Mouse (Mus musculus): Measurements from ENCODE around the gene Mblac2.

Gene Mblac2

GRCm38 (mm10) chr13:81736606-81737005 is 25.5 kb downstream of the Mblac2 start:
- DNase-seq (ENCODE audit: low spot score in 2 of 2) = no peak

- DNase-seq (ENCODE audit: low spot score in 2 of 2) = no peak
Measured at GRCm38 (mm10) chr13:81740898-81741297, 29.8 kb downstream of the Mblac2 start.

DNA sequence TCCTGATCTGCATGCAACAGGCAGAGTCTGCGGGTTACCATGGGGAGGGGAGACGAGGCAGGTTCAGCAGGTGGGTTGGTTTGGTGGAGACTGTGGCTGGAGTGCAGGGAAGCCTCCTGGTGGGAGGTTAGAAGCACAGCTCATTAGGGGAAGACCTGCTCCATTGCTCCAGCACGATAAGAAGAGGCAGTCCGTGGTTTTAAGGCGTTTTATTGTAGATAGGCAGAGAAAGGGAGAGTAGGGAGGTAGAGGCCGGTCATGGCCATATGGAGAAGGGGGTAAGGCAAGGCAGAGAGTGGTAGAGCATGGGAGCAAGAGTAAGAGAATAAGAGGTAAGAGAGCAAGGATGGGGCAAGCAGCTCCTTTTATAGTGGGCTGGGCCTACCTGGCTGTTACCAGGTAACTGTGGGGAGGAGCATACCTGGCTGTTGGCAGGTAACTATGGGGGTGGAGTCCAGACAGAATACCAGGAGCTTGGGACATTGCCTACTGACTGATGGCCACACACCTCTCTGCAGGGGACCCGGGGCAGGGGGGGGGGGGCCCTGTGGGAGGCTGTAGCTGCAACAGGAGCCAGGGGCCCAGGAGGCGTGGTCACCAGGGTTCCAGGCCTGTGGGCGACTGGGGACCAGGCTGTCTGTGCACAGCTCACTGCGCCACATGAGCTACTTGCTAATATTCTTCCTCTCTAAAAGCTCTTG is 32.4 kb downstream of the Mblac2 start:
- no peak for DNase-seq (ENCODE audit: low spot score in 2 of 2)

- no peak for DNase-seq (ENCODE audit: low spot score in 2 of 2)
Measured at GRCm38 (mm10) chr13:81744092-81744396, 32.9 kb downstream of the Mblac2 start.

GRCm38 (mm10) chr13:81754878-81755277 is 43.7 kb downstream of the Mblac2 start:
- DNase-seq (ENCODE audit: low spot score in 2 of 2) = no peak

DNA sequence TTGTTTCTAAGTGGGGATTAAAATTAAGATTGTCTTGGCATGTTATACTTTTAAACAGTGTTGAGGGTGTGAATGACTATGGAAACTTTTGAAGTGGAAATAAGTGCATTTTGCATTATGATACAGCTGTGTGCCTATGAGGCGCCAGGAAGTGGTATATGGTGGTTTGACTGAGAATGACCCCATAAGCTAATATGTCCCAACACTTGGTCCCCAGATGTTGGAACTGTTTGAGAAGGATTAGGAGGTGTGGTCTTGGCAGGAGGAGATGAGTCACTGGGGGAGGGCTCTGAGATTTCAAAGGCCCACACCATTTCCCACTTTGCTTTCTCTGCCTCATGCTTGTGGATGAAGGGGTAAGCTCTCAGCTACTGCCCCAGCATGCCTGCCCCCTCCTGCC is 44.2 kb downstream of the Mblac2 start:
- no peak for DNase-seq (ENCODE audit: low spot score in 2 of 2)

GRCm38 (mm10) chr13:81757058-81757660 is 46.0 kb downstream of the Mblac2 start:
- no peak for DNase-seq (ENCODE audit: low spot score in 2 of 2)

DNA sequence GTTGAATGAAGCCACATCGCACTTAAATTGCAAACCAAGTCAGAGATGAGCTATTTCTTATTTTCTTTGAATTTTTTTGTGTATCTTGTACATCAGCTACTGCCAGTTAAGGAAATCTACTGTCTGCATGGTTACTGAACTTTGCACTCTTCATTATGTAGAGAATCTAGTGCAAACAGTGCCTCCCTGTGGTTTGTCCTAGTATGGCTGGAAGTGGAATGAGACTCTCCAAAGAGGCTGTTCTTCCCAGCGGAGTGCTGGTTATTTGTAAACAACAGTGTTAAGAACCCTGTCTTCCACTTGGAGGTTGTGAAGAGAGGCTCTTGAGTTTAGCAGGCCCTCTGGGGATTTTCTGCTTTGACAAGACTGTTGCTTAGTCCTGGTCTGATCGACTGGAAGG is 49.2 kb downstream of the Mblac2 start:
- peak in 1 of 2 experiments; percentile 29 for DNase-seq (ENCODE audit: low spot score in 2 of 2)

- DNase-seq (ENCODE audit: low spot score in 2 of 2) = peak in 1 of 2 experiments; percentile 21
Measured at GRCm38 (mm10) chr13:81761566-81762186, 50.5 kb downstream of the Mblac2 start.

DNA sequence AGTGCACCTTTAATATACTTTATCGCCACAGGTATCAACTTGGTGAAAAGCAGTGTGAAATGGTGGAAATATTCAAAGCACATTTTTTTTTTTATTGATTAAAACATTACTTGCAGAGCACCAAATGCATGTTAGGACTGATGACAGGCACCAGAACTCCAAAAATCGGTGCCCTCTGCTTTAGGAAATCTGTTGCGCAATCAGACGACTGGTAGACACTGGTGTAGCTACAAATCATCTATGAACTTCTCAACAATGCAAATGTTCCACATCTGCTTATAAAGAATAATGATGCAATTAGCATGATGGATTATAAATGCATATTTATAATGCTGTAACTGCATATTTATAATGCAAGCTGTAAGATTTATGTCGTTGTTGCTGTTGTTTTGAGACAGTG is 53.0 kb downstream of the Mblac2 start:
- DNase-seq (ENCODE audit: low spot score in 2 of 2) = no peak

DNA sequence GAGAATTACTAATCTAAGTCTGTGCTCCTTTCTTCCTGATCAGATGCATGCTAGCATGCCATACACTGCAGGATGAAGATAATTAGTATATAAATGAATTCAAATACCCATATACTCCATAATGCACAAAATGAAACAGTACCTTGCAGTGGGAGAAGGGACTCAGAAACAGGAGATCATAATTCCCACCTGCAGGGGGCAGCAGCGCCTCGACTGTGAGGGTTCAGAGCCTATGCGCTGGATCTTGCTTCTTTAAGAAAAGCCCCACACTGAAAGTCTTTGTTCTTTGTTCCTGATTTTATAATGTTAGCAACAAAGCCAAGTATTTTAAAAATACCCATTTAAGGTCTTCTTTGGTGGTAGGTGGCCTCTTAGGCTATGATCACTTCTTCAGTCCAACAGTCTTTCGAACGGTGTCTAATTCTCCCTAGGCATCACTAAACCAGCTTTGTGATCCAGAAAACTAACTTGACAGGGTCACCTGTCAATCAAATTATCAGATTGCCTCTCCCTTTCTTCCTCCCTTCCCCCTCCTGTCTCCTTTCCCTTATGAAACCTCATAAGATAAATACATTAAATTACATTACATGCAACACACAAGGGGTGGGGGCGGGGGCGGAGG is 56.0 kb downstream of the Mblac2 start:
- peak; percentile 38 to 75 for DNase-seq (ENCODE audit: low spot score in 2 of 2)

GRCm38 (mm10) chr13:81776217-81776616 is 65.1 kb downstream of the Mblac2 start:
- DNase-seq (ENCODE audit: low spot score in 2 of 2) = no peak

GRCm38 (mm10) chr13:81782475-81782874 is 71.3 kb downstream of the Mblac2 start:
- DNase-seq (ENCODE audit: low spot score in 2 of 2) = no peak

DNA sequence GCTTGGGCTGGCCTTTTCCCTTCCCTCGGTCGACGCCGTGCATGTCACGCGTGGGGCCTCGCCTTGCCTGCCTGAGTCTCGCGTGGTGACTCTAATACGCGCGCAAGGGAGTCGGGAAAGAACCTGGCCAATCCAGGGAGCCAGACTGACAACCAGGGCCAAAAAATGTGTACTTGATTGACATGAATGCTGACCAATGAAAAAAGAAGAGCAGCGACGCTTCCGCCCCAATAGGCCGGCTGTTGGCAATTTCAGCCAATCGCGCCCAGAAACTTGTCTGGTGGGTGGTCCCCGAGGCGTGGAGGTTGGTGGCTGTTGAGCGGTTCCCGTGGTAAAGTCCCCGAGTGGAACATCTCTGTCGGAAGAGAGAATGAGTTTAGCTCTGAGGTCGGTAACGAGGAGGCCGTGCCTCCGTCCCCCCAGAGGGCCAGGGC is 71.8 kb downstream of the Mblac2 start, which contains the start of gene Cetn3:
Gene Cetn3, plus strand, starts transcription at position 107 of the 434 bp plus-strand sequence.
- peak; percentile 89 to 92 for DNase-seq (ENCODE audit: low spot score in 2 of 2)

DNA sequence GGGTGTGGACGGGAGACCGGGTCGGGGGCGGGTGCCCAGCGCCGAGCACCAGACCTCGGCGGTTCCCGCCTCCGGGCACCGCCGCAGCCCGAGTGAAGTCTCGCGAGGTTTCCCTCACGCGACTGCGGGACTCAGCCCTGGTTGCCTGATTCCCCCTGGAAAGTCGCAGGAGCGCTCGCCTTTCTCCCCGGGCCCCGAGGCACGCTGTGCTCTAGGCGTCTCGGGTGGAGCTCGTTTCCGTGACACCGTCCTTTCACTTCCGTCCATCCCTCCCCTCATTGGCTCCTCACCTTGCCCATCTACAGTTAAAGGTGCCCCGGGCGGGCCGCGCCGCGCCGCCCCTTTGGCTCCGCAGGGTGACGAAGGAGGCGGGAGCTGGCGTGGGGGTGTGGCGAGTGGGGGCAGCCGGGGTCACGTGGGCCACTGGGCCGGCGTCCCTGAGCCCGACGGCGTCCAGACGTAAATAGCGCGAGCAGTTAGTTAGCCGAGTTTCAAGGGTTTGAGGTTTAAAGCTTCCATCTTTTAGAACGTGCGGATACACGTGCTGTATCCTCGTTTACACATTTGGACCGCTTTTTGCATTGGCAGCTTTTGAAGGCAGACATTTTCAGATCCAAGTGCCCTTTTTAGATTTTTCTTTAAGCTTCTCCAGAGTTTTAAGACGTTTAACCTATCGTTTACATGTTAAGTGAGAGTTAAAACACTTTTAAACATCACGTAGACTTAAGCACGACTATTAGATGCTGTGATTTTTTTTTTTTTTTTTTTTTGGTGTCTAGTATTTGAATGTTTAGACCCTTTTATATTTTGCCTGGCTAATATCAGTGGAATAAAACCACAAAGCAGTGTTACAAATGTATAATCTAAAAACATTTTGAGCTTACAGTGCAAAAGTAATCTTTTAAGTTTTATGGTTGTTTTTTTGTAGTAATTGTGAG is 72.5 kb downstream of the Mblac2 start:
- peak; percentile 92 to 94 for DNase-seq (ENCODE audit: low spot score in 2 of 2)

DNA sequence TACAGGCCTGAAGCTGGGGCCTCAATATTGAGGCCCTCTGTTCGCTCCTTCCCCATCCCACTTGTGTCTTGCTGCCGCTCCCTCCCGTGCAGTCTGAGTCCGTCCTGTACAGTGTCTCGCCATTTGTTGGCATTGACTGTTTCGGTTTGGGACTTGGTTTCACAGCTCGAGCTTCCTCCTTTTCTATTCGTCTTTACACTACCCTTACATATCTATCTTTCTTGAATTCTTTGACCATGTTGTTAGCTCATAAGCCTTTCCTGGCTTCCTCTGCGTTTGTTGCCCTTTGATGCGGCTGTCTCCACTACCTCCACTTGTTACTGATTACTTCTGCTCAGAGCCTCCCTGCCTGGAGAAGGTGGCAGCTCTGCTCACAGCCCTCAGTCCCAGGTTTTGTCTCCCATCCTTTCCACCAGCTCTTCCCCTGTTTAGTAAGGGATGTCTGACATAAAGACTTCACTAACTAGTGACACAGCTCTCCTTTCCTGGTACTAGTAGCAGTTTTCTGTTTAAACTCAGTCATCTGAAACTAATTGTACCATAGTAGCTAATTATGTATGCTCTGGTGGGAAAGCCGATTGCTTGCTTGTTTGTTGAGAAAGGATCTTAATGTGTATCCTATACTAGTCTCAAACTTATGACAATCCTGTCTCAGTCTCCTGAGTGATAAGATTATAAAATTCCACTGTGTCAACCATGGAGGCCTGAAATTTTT is 74.8 kb downstream of the Mblac2 start:
- no peak for DNase-seq (ENCODE audit: low spot score in 2 of 2)

DNA sequence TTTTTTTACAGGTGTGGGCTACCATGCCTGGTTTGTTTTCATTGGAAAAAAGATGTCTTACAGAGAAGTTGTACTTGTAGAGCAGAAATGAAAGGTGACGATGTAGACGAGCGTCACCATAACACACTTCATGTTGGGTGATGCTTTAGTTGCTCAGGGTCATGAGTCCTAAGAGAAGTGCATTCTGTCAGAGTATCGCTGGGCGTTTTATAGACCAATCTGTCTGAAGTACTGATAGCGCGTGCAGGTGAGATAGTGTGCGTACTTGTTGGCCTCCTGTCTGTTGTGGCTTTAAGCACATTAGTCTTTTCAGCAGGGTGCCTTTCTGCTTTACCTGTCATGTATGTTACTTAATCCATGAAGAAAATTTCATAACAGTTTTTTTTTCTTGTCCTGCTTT is 79.0 kb downstream of the Mblac2 start:
- DNase-seq (ENCODE audit: low spot score in 2 of 2) = no peak

DNA sequence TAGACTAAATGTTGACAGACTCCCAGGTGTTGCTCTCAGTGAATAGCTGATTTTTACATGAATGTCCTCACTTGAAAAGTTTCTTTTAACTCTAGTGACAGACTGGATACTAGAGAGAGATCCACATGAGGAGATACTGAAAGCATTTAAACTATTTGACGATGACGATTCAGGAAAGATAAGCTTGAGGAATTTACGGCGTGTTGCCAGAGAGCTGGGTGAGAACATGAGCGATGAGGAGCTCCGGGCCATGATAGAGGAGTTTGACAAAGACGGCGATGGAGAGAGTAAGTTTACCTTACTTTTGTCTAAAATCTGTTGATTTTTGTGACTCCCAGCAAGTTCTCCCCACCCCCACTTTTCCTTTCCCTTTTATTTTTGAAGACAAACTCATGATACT is 80.7 kb downstream of the Mblac2 start:
- no peak for DNase-seq (ENCODE audit: low spot score in 2 of 2)

GRCm38 (mm10) chr13:81793850-81794249 is 82.7 kb downstream of the Mblac2 start:
- DNase-seq (ENCODE audit: low spot score in 2 of 2) = peak in 1 of 2 experiments; percentile 9

GRCm38 (mm10) chr13:81801121-81801520 is 90.0 kb downstream of the Mblac2 start:
- no peak for DNase-seq (ENCODE audit: low spot score in 2 of 2)

All from thymus, postnatal 10 days (tissue).